Mouse (Mus musculus): Measurements from ENCODE around the gene Ide. TPM values are rescaled to one million over a fixed set of nuclear protein-coding genes. Genes with fewer than 3 reads are reported as not detected.

Ide gene
- 23.3 and 24.8 TPM in 2 replicates for polyA plus RNA-seq (2012; ENCODE audit: insufficient read depth, insufficient read length, missing spikeins)

GRCm38 (mm10) chr19:37337752-37338151 is at the start of gene Ide:
Gene Ide (minus strand): TSS chr19:37337852.
- peaks cover 19% of the 10 kb centered on the region for H3K4me1 ChIP-seq (ENCODE audit: control insufficient read depth, insufficient read depth, low read length)
- TF ChIP-seq CTCF (IDR thresholded peaks at IDR 0.05; ENCODE audit: low read depth, low read length) = no peak
- TF ChIP-seq POLR2A (IDR thresholded peaks at IDR 0.05; ENCODE audit: borderline replicate concordance, low read depth, low read length) = no peak

GRCm38 (mm10) chr19:37386126-37386525 is 48.5 kb upstream of the Ide start:
- TF ChIP-seq CTCF (IDR thresholded peaks at IDR 0.05; ENCODE audit: low read depth, low read length) (no peak), POLR2A (IDR thresholded peaks at IDR 0.05; ENCODE audit: borderline replicate concordance, low read depth, low read length) (no peak)
- Histone ChIP-seq H3K27ac (ENCODE audit: insufficient read depth, low read depth, low read length) (no peak overlapping the region), H3K4me3 (ENCODE audit: insufficient read depth, low read length) (no peak overlapping the region), H3K4me1 (ENCODE audit: control insufficient read depth, insufficient read depth, low read length) (peaks cover 4% of the 10 kb centered on the region; the same call in 1 of the 2 replicates)

More at GRCm38 (mm10) chr19:37337752-37338151, at the start of gene Ide:
- no peak within 1 kb of the TSS for H3K27ac ChIP-seq (ENCODE audit: insufficient read depth, low read depth, low read length)
- H3K4me3 ChIP-seq (ENCODE audit: insufficient read depth, low read length) = no peak within 1 kb of the TSS

GRCm38 (mm10) chr19:37378816-37379215 is 41.2 kb upstream of the Ide start:
- Histone ChIP-seq H3K27ac (ENCODE audit: insufficient read depth, low read depth, low read length) (no peak overlapping the region), H3K4me3 (ENCODE audit: insufficient read depth, low read length) (no peak overlapping the region), H3K4me1 (ENCODE audit: control insufficient read depth, insufficient read depth, low read length) (peaks cover 5% of the 10 kb centered on the region)
- TF ChIP-seq CTCF (IDR thresholded peaks at IDR 0.05; ENCODE audit: low read depth, low read length) = no peak
- no peak for TF ChIP-seq POLR2A (IDR thresholded peaks at IDR 0.05; ENCODE audit: borderline replicate concordance, low read depth, low read length)

GRCm38 (mm10) chr19:37377404-37377990 is 39.8 kb upstream of the Ide start:
- Histone ChIP-seq H3K4me3 (ENCODE audit: insufficient read depth, low read length) (peak overlapping the region; percentile 90), H3K4me1 (ENCODE audit: control insufficient read depth, insufficient read depth, low read length) (peaks cover 2% of the 10 kb centered on the region), H3K27ac (ENCODE audit: insufficient read depth, low read depth, low read length) (no peak overlapping the region)
- TF ChIP-seq POLR2A (IDR thresholded peaks at IDR 0.05; ENCODE audit: borderline replicate concordance, low read depth, low read length) (no peak), CTCF (IDR thresholded peaks at IDR 0.05; ENCODE audit: low read depth, low read length) (no peak)

- TF ChIP-seq CTCF (IDR thresholded peaks at IDR 0.05; ENCODE audit: low read depth, low read length) = no peak
- no peak for TF ChIP-seq POLR2A (IDR thresholded peaks at IDR 0.05; ENCODE audit: borderline replicate concordance, low read depth, low read length)
- peaks cover 2% of the 10 kb centered on the region for H3K4me1 ChIP-seq (ENCODE audit: control insufficient read depth, insufficient read depth, low read length)
- peak overlapping the region; percentile 90 for H3K4me3 ChIP-seq (ENCODE audit: insufficient read depth, low read length)
These were observed 39.2 kb upstream of the Ide start for GRCm38 (mm10) chr19:37376841-37377240.

GRCm38 (mm10) chr19:37375755-37376615 is 38.3 kb upstream of the Ide start, which contains the start of gene Kif11:
Gene Kif11 (plus strand): TSS chr19:37376403.
- Histone ChIP-seq H3K4me1 (ENCODE audit: control insufficient read depth, insufficient read depth, low read length) (peaks cover 2% of the 10 kb centered on the region), H3K4me3 (ENCODE audit: insufficient read depth, low read length) (peak within 1 kb of the TSS; percentile 90), H3K27ac (ENCODE audit: insufficient read depth, low read depth, low read length) (peak within 1 kb of the TSS; percentile 87)
- TF ChIP-seq CTCF (IDR thresholded peaks at IDR 0.05; ENCODE audit: low read depth, low read length) (no peak), POLR2A (IDR thresholded peaks at IDR 0.05; ENCODE audit: borderline replicate concordance, low read depth, low read length) (peak; percentile 80; the same call in 1 of the 2 replicates)

More at GRCm38 (mm10) chr19:37376841-37377240, 39.2 kb upstream of the Ide start:
- H3K27ac ChIP-seq (ENCODE audit: insufficient read depth, low read depth, low read length) = peak overlapping the region; percentile 65

DNA sequence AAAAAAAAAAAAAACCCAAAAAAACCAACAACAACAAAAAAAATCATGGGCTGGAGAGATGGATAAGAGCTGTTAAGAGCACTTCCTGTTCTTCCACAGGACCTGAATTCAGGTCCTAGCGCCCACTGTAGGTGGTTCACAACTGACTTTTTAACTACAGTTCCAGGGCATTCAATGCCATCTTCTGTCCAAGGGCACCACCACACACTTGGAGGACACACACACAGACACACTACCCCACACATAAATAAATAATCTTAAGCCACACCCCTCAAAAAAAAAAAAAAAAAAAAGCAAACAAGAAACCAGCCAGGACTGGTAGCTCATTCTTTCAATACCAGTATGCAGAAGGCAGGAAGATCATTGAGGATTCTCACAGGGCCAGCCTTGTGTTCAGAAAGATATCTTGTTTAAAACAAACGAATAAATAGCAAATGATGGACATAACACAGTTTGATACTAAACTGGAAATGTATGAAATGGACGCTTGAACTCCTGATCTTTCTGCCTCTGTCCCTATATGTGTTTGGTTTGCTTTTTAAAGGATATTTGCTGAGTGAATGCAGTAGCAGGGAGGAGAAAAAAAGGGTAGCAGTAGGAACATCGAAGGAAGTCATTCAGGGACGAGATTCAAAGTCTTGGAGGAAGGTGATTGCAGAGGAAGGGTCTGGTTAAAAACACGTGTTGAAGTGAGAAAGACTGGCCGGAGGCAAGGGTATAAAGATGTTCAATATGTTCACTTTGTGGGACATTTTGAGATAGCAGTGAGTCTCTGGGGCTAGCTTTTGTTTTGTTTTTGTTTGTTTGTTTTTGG is 37.5 kb upstream of the Ide start:
- H3K27ac ChIP-seq (ENCODE audit: insufficient read depth, low read depth, low read length) = peak overlapping the region; percentile 87
- peaks cover 2% of the 10 kb centered on the region for H3K4me1 ChIP-seq (ENCODE audit: control insufficient read depth, insufficient read depth, low read length)
- TF ChIP-seq CTCF (IDR thresholded peaks at IDR 0.05; ENCODE audit: low read depth, low read length) (no peak), POLR2A (IDR thresholded peaks at IDR 0.05; ENCODE audit: borderline replicate concordance, low read depth, low read length) (no peak)
- peak overlapping the region; percentile 90 for H3K4me3 ChIP-seq (ENCODE audit: insufficient read depth, low read length)

DNA sequence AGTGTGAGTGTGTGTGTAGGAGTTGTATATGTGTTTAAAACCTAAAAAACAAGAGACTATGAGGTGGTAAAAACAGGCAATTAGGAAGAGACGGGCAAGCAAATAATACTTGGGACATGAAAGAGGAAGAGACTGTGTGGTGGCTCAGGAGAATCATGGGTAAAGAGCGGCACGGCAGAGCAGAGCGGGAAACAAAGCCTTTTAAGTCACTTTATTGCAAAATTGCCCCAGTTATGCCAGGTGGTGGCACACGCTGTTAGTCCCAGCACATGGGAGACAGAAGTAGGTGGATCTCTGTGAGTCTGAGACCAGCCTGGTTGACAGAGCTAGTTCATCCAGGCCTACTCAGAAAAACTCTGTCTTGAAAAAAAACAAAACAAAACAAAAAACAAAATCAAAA is 32.7 kb upstream of the Ide start:
- Histone ChIP-seq H3K4me1 (ENCODE audit: control insufficient read depth, insufficient read depth, low read length) (peaks cover 4% of the 10 kb centered on the region), H3K27ac (ENCODE audit: insufficient read depth, low read depth, low read length) (peak overlapping the region; percentile 53), H3K4me3 (ENCODE audit: insufficient read depth, low read length) (peak overlapping the region; percentile 16; the same call in 1 of the 2 replicates)
- TF ChIP-seq CTCF (IDR thresholded peaks at IDR 0.05; ENCODE audit: low read depth, low read length) = no peak
- TF ChIP-seq POLR2A (IDR thresholded peaks at IDR 0.05; ENCODE audit: borderline replicate concordance, low read depth, low read length) = no peak

DNA sequence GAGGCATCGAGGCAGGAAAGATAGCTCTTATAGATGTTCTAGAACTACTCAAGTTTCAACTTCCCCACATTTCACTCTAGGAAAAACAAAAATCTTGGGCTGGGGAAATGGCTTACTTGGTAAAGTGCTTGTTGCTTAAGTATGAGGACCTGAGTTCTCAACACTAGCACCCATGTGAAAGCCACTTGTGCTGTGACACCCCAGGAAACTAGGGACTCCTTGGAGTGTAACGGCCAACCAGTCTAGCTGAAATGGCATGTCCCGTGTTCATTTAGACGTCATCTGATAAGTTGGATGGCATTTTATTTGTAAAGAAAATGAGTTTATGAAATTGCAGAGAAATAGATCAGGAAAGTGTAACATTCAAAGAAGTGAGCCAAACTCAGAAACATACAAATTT is 32.3 kb upstream of the Ide start:
- Histone ChIP-seq H3K27ac (ENCODE audit: insufficient read depth, low read depth, low read length) (peak overlapping the region; percentile 53), H3K4me3 (ENCODE audit: insufficient read depth, low read length) (no peak overlapping the region), H3K4me1 (ENCODE audit: control insufficient read depth, insufficient read depth, low read length) (peaks cover 4% of the 10 kb centered on the region)
- TF ChIP-seq CTCF (IDR thresholded peaks at IDR 0.05; ENCODE audit: low read depth, low read length) (no peak), POLR2A (IDR thresholded peaks at IDR 0.05; ENCODE audit: borderline replicate concordance, low read depth, low read length) (no peak)
